Mouse (Mus musculus) neural tube, embryonic 13.5 days (tissue): ENCODE data around the gene Gm973. TPM values are rescaled to one million over a fixed set of nuclear protein-coding genes. Genes with fewer than 3 reads are reported as not detected.

Experiments used
- ATAC-seq: fragments of 200-750 bp; cut with Nextera tagmentation; 2 replicates; pipeline ENCODE4 v1.8.0; 2017; ENCODE audit warnings: low read depth, mild to moderate bottlenecking, moderate TSS enrichment, moderate library complexity
- H3K27ac ChIP-seq: fragments of 300-500 bp; sonication (generic); replicated peaks from 2 replicates; pipeline ENCODE4 v1.5.1; 2015; ENCODE audit warnings: moderate library complexity, mild to moderate bottlenecking, inconsistent platforms
- H3K27me3 ChIP-seq: fragments of 300-500 bp; sonication (generic); 2 replicates; pipeline ENCODE4 v1.6.1; 2015; ENCODE audit warnings: mild to moderate bottlenecking, inconsistent platforms
- H3K36me3 ChIP-seq: fragments of 300-500 bp; sonication (generic); 2 replicates; pipeline ENCODE4 v1.6.1; 2015; ENCODE audit warnings: mild to moderate bottlenecking, inconsistent platforms
- H3K4me1 ChIP-seq: fragments of 300-500 bp; sonication (generic); replicated peaks from 2 replicates; pipeline ENCODE4 v1.6.1; 2015; ENCODE audit warnings: inconsistent platforms
- H3K4me2 ChIP-seq: fragments of 300-500 bp; sonication (generic); 2 replicates; pipeline ENCODE4 v1.6.1; 2015; ENCODE audit warnings: inconsistent platforms, mild to moderate bottlenecking, moderate library complexity
- H3K4me3 ChIP-seq: fragments of 300-500 bp; sonication (generic); 2 replicates; pipeline ENCODE4 v1.5.1; 2015; ENCODE audit warnings: mild to moderate bottlenecking, inconsistent platforms
- H3K9ac ChIP-seq: fragments of 300-500 bp; sonication (generic); 2 replicates; pipeline ENCODE4 v1.6.1; 2015; ENCODE audit warnings: moderate library complexity, mild to moderate bottlenecking, inconsistent platforms
- H3K9me3 ChIP-seq: fragments of 300-500 bp; sonication (generic); 2 replicates; pipeline ENCODE4 v1.6.1; 2016; ENCODE audit warnings: inconsistent platforms
- WGBS: fragments of 180-500 bp; shearing (Covaris S2); methylation state at CpG from one replicate; pipeline ENCODE4 v1.1.7; 2015; 5-methylcytosine and 5-hydroxymethylcytosine counted together
- polyA plus RNA-seq: library from polyadenylated mRNA; unstranded; fragments of >200 nt; fragmentation: Nextera tagmentation; extraction: Ambion mirVana; gene quantifications from 2 replicates; pipeline ENCODE4 v1.2.1, GENCODE M21; 2015

Gene Gm973
- polyA plus RNA-seq, 1 experiment from 2014 or later = 10.3 TPM

- H3K27me3 ChIP-seq = no peaks in the 10 kb centered on the region
- 59% methylated on average over 3 of the region's 3 CpGs for WGBS
- H3K4me2 ChIP-seq = no peak overlapping the region
- no peak for ATAC-seq
- no peak overlapping the region for H3K9ac ChIP-seq
- H3K4me3 ChIP-seq = no peak overlapping the region
- H3K36me3 ChIP-seq = no peaks in the 10 kb centered on the region
- H3K27ac ChIP-seq = peak overlapping the region; percentile 50
- H3K4me1 ChIP-seq = peaks cover 31% of the 10 kb centered on the region
- H3K9me3 ChIP-seq = no peaks in the 10 kb centered on the region
Measured at GRCm38 (mm10) chr1:59524759-59525158, 8.7 kb downstream of the Gm973 start.

GRCm38 (mm10) chr1:59527219-59527618 is 11.2 kb downstream of the Gm973 start:
- no peak overlapping the region for H3K4me2 ChIP-seq
- WGBS = 90% methylated on average over 6 of the region's 6 CpGs
- H3K27me3 ChIP-seq = no peaks in the 10 kb centered on the region
- no peak overlapping the region for H3K27ac ChIP-seq
- no peak for ATAC-seq
- no peaks in the 10 kb centered on the region for H3K36me3 ChIP-seq
- H3K4me1 ChIP-seq = peaks cover 13% of the 10 kb centered on the region
- H3K9me3 ChIP-seq = no peaks in the 10 kb centered on the region
- no peak overlapping the region for H3K9ac ChIP-seq
- H3K4me3 ChIP-seq = no peak overlapping the region

GRCm38 (mm10) chr1:59534976-59535810 is 19.1 kb downstream of the Gm973 start:
- Histone ChIP-seq H3K27ac (peak overlapping the region; percentile 62), H3K9ac (no peak overlapping the region), H3K36me3 (no peaks in the 10 kb centered on the region), H3K9me3 (no peaks in the 10 kb centered on the region), H3K27me3 (no peaks in the 10 kb centered on the region), H3K4me1 (peaks cover 19% of the 10 kb centered on the region), H3K4me3 (no peak overlapping the region), H3K4me2 (no peak overlapping the region)
- WGBS = 31% methylated on average over 5 of the region's 5 CpGs
- ATAC-seq = peak; percentile 79

GRCm38 (mm10) chr1:59538381-59538780 is 22.3 kb downstream of the Gm973 start:
- no peak overlapping the region for H3K4me2 ChIP-seq
- H3K36me3 ChIP-seq = no peaks in the 10 kb centered on the region
- 58% methylated on average over 5 of the region's 5 CpGs for WGBS
- no peaks in the 10 kb centered on the region for H3K9me3 ChIP-seq
- no peak overlapping the region for H3K27ac ChIP-seq
- H3K4me1 ChIP-seq = peaks cover 23% of the 10 kb centered on the region
- ATAC-seq = no peak
- no peaks in the 10 kb centered on the region for H3K27me3 ChIP-seq
- no peak overlapping the region for H3K4me3 ChIP-seq
- no peak overlapping the region for H3K9ac ChIP-seq

- WGBS = 61% methylated on average over 19 of the region's 19 CpGs
- no peak overlapping the region for H3K27ac ChIP-seq
- H3K36me3 ChIP-seq = no peaks in the 10 kb centered on the region
- H3K27me3 ChIP-seq = no peaks in the 10 kb centered on the region
- ATAC-seq = no peak
- H3K4me2 ChIP-seq = no peak overlapping the region
- H3K4me1 ChIP-seq = peaks cover 14% of the 10 kb centered on the region; the same call in 1 of the 2 replicates
- H3K9me3 ChIP-seq = no peaks in the 10 kb centered on the region
- no peak overlapping the region for H3K9ac ChIP-seq
- H3K4me3 ChIP-seq = no peak overlapping the region
Measured at GRCm38 (mm10) chr1:59540537-59541148, 24.6 kb downstream of the Gm973 start.

GRCm38 (mm10) chr1:59541271-59542020 is 25.4 kb downstream of the Gm973 start:
- ATAC-seq = no peak

GRCm38 (mm10) chr1:59542231-59542630 is 26.2 kb downstream of the Gm973 start:
- Histone ChIP-seq H3K4me1 (0 out of 2 replicates have a peak, but pooled peaks cover 5% of the 10 kb centered on the region), H3K27me3 (no peaks in the 10 kb centered on the region), H3K9me3 (no peaks in the 10 kb centered on the region), H3K9ac (no peak overlapping the region), H3K36me3 (no peaks in the 10 kb centered on the region), H3K4me2 (no peak overlapping the region), H3K27ac (no peak overlapping the region), H3K4me3 (no peak overlapping the region)
- WGBS = 75% methylated on average over 6 of the region's 6 CpGs
- ATAC-seq = no peak

More at GRCm38 (mm10) chr1:59541271-59542020, 25.4 kb downstream of the Gm973 start:
- 83% methylated on average over 16 of the region's 16 CpGs for WGBS
- Histone ChIP-seq H3K27ac (no peak overlapping the region), H3K4me1 (peaks cover 7% of the 10 kb centered on the region; the same call in 1 of the 2 replicates), H3K4me2 (no peak overlapping the region), H3K9ac (no peak overlapping the region), H3K36me3 (no peaks in the 10 kb centered on the region), H3K4me3 (no peak overlapping the region), H3K9me3 (no peaks in the 10 kb centered on the region), H3K27me3 (no peaks in the 10 kb centered on the region)

- H3K9me3 ChIP-seq = no peaks in the 10 kb centered on the region
- H3K9ac ChIP-seq = no peak overlapping the region
- H3K36me3 ChIP-seq = no peaks in the 10 kb centered on the region
- no peak for ATAC-seq
- no peak overlapping the region for H3K4me3 ChIP-seq
- H3K27me3 ChIP-seq = no peaks in the 10 kb centered on the region
- no peak overlapping the region for H3K4me2 ChIP-seq
- no peak overlapping the region for H3K27ac ChIP-seq
- H3K4me1 ChIP-seq = peaks cover 11% of the 10 kb centered on the region
- WGBS = 86% methylated on average over 8 of the region's 8 CpGs
Measured at GRCm38 (mm10) chr1:59543911-59544310, 27.8 kb downstream of the Gm973 start.

- Histone ChIP-seq H3K36me3 (no peaks in the 10 kb centered on the region), H3K4me3 (no peak overlapping the region), H3K4me2 (no peak overlapping the region), H3K27ac (peak overlapping the region; percentile 49), H3K9ac (no peak overlapping the region), H3K9me3 (no peaks in the 10 kb centered on the region), H3K4me1 (peaks cover 17% of the 10 kb centered on the region), H3K27me3 (no peaks in the 10 kb centered on the region; the same call in 1 of the 2 replicates)
- no peak for ATAC-seq
- whole genome bisulfite sequencing = 48% methylated on average over 5 of the region's 5 CpGs
Measured at GRCm38 (mm10) chr1:59548486-59548885, 32.4 kb downstream of the Gm973 start.

- H3K27me3 ChIP-seq = no peaks in the 10 kb centered on the region; the same call in 1 of the 2 replicates
- peak overlapping the region; percentile 49 for H3K27ac ChIP-seq
- H3K36me3 ChIP-seq = no peaks in the 10 kb centered on the region
- peaks cover 23% of the 10 kb centered on the region for H3K4me1 ChIP-seq
- no peak overlapping the region for H3K4me2 ChIP-seq
- ATAC-seq = peak; percentile 74
- no peak overlapping the region for H3K9ac ChIP-seq
- WGBS = 40% methylated on average over 7 of the region's 7 CpGs
- H3K4me3 ChIP-seq = no peak overlapping the region
- H3K9me3 ChIP-seq = no peaks in the 10 kb centered on the region
Measured at GRCm38 (mm10) chr1:59549036-59549675, 33.1 kb downstream of the Gm973 start.

- no peak overlapping the region for H3K27ac ChIP-seq
- H3K4me1 ChIP-seq = peaks cover 23% of the 10 kb centered on the region
- no peak overlapping the region for H3K4me3 ChIP-seq
- WGBS = 83% methylated on average over 6 of the region's 6 CpGs
- no peaks in the 10 kb centered on the region for H3K9me3 ChIP-seq
- H3K9ac ChIP-seq = no peak overlapping the region
- no peak for ATAC-seq
- no peaks in the 10 kb centered on the region for H3K36me3 ChIP-seq
- no peaks in the 10 kb centered on the region; the same call in 1 of the 2 replicates for H3K27me3 ChIP-seq
- H3K4me2 ChIP-seq = no peak overlapping the region
Measured at GRCm38 (mm10) chr1:59550227-59550626, 34.2 kb downstream of the Gm973 start.
